Mouse (Mus musculus) gonadal fat pad, adult 2 months (tissue): ENCODE measurements around the gene Tiam2. TPM values are rescaled to one million over a fixed set of nuclear protein-coding genes. Genes with fewer than 3 reads are reported as not detected.

Experiments
- DNase-seq: peaks from one replicate; pipeline ENCODE4 v3.0.0-alpha.2; 2012; ENCODE audit warnings: low read depth
- polyA plus RNA-seq: library from polyadenylated mRNA; depleted of rRNA; stranded (reverse); fragments of >200 nt; gene quantifications from 2 replicates; pipeline ENCODE4 v1.2.3, GENCODE M21; 2012; rRNA removed

Tiam2 gene
- 0.82 and 1.2 TPM in 2 replicates for polyA plus RNA-seq

GRCm38 (mm10) chr17:3326148-3326902, at the start of gene Tiam2:
TSS of gene Tiam2 (plus strand) at chr17:3326573.
- DNase-seq, result no peak

GRCm38 (mm10) chr17:3280321-3280720, 46.1 kb upstream of the Tiam2 start:
- no peak for DNase-seq

GRCm38 (mm10) chr17:3281939-3282338, 44.4 kb upstream of the Tiam2 start:
- DNase-seq, result no peak

- DNase-seq, result no peak
Observed at GRCm38 (mm10) chr17:3285030-3285671, 41.2 kb upstream of the Tiam2 start.

- DNase-seq, result no peak
Observed at GRCm38 (mm10) chr17:3286123-3286825, 40.1 kb upstream of the Tiam2 start.

GRCm38 (mm10) chr17:3288341-3288740, 38.0 kb upstream of the Tiam2 start:
- no peak for DNase-seq

- no peak for DNase-seq
Observed at GRCm38 (mm10) chr17:3295097-3295496, 31.3 kb upstream of the Tiam2 start.

- DNase-seq, result no peak
Observed at GRCm38 (mm10) chr17:3299487-3299886, 26.9 kb upstream of the Tiam2 start.

- no peak for DNase-seq
Observed at GRCm38 (mm10) chr17:3305926-3306325, 20.4 kb upstream of the Tiam2 start.

GRCm38 (mm10) chr17:3313711-3314624, 12.4 kb upstream of the Tiam2 start:
- no peak for DNase-seq

- peak; percentile 70 for DNase-seq
Observed at GRCm38 (mm10) chr17:3314625-3315020, 11.8 kb upstream of the Tiam2 start.

GRCm38 (mm10) chr17:3315581-3315980, 10.8 kb upstream of the Tiam2 start:
- no peak for DNase-seq

GRCm38 (mm10) chr17:3326903-3327279, 518 bp downstream of the Tiam2 start:
- no peak for DNase-seq

GRCm38 (mm10) chr17:3327335-3327734, 962 bp downstream of the Tiam2 start:
- no peak for DNase-seq

GRCm38 (mm10) chr17:3328820-3329219, 2.4 kb downstream of the Tiam2 start:
- DNase-seq, result no peak

- DNase-seq, result no peak
Observed at GRCm38 (mm10) chr17:3329429-3329828, 3.1 kb downstream of the Tiam2 start.

- peak; percentile 37 for DNase-seq
Observed at GRCm38 (mm10) chr17:3331721-3332461, 5.5 kb downstream of the Tiam2 start.

- no peak for DNase-seq
Observed at GRCm38 (mm10) chr17:3336161-3336739, 9.9 kb downstream of the Tiam2 start.

GRCm38 (mm10) chr17:3336887-3337524, 10.6 kb downstream of the Tiam2 start:
- no peak for DNase-seq

GRCm38 (mm10) chr17:3337525-3337888, 11.1 kb downstream of the Tiam2 start:
- DNase-seq, result no peak
